Mouse (Mus musculus): ENCODE data around the gene Atp6v0b.

DNA sequence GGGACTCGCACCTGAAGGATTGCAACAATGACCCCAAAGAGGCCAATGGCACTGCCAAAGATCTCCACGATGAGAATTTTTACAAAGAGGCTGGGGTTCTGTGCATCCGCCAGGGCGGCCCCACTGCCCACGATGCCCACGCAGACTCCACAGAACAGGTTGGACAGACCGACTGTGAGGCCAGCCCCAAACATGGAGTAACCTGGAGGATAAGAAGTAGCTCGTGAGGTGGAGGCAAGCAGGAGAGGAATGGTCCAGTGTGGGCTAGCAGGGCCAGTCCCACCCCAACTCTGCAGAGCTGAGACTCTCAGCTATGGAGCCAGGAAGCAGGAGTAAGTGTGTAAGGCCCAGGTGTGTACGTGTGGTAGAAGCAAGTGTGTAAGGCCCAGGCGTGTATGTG, 2.0 kb downstream of the Atp6v0b start:
- TF ChIP-seq POLR2A (IDR thresholded peaks at IDR 0.05; ENCODE audit: control insufficient read depth, low read depth, low read length), result 0 out of 2 replicates have a peak, but pooled peaks have one; percentile 28
- TF ChIP-seq CTCF (IDR thresholded peaks at IDR 0.05; ENCODE audit: control insufficient read depth, insufficient read depth, insufficient replicate concordance, low read depth, low read length), result no peak; the same call in 1 of the 2 replicates
